In genomic region chr15:101075150-101075549, GRCm38 (mm10) we compare ENCODE assay signal across 13 mouse cellular contexts. TPM values are rescaled to one million over a fixed set of nuclear protein-coding genes. Genes with fewer than 3 reads are reported as not detected.
DNase-seq lines count a peak whose midpoint lies in the region; ATAC-seq lines count a peak whose summit lies in the region.
"Had no signal": no experiment of that assay in that cellular context is flagged by ENCODE, and none has a peak within 500 bp of the region (broad histone marks: within the 10 kb centered on the region; RNA-seq: fewer than 3 reads in every experiment).

No protein-coding gene starts in this region.

- H3K4me2 ChIP-seq in hindbrain, embryonic 11.5 days (replicated peaks; ENCODE audit: low read depth, low read length) = peak overlapping the region; percentile 83
- no peak overlapping the region for H3K4me2 ChIP-seq in hindbrain, embryonic 16.5 days (ENCODE audit: low read length)
- peak overlapping the region; percentile 81 for H3K4me2 ChIP-seq in kidney, embryonic 15.5 days
- H3K4me2 ChIP-seq in neural tube, embryonic 12.5 days (replicated peaks) = peak overlapping the region; percentile 82

- no peak for DNase-seq in hindbrain, embryonic 11.5 days (ENCODE audit: low spot score)
- DNase-seq in fat pad, adult 2 months (ENCODE audit: extremely low read depth, low read depth, low spot score) = peak; percentile 76
- no peak for DNase-seq in layer of hippocampus, adult 9-10 months (ENCODE audit: low spot score)
- DNase-seq in gastrocnemius, postnatal 4 days (ENCODE audit: low spot score in 2 of 2) = no peak
- no peak for DNase-seq in left cerebral cortex, postnatal 14 days (ENCODE audit: low spot score in 2 of 2)
- DNase-seq: heart, postnatal 4 days; lung, postnatal 10 days; thymus, adult 2 months had no signal

- intact Hi-C loops in left cerebral cortex, postnatal 14 days (cut with DNase I) = loop anchor here (5.0 kb wide), 1 partner anchor 122 kb away; no protein-coding TSS in a partner anchor

- H3K9ac ChIP-seq in hindbrain, embryonic 11.5 days (ENCODE audit: low read depth, low read length) = peak overlapping the region; percentile 90
- H3K9ac ChIP-seq in hindbrain, embryonic 16.5 days (ENCODE audit: low read depth, low read length) = no peak overlapping the region
- no peak overlapping the region for H3K9ac ChIP-seq in kidney, embryonic 15.5 days
- peak overlapping the region; percentile 98; the same call in 1 of the 2 replicates for H3K9ac ChIP-seq in neural tube, embryonic 12.5 days
- H3K9ac ChIP-seq: limb, embryonic 15.5 days had no signal

- no peak overlapping the region; the same call in 1 of the 2 replicates for H3K4me3 ChIP-seq in hindbrain, embryonic 11.5 days (ENCODE audit: low read depth, low read length)
- H3K4me3 ChIP-seq in hindbrain, embryonic 16.5 days (ENCODE audit: low read length) = no peak overlapping the region
- peak overlapping the region; percentile 88; the same call in 1 of the 2 replicates for H3K4me3 ChIP-seq in kidney, embryonic 15.5 days (replicated peaks)
- no peak overlapping the region for H3K4me3 ChIP-seq in neural tube, embryonic 12.5 days

- no peaks in the 10 kb centered on the region for H3K9me3 ChIP-seq in hindbrain, embryonic 11.5 days (ENCODE audit: control insufficient read depth, low read length)
- H3K9me3 ChIP-seq in hindbrain, embryonic 16.5 days (ENCODE audit: control insufficient read depth, low read length) = no peaks in the 10 kb centered on the region
- no peaks in the 10 kb centered on the region for H3K9me3 ChIP-seq in kidney, embryonic 15.5 days (replicated peaks)
- no peaks in the 10 kb centered on the region for H3K9me3 ChIP-seq in neural tube, embryonic 12.5 days
- H3K9me3 ChIP-seq: limb, embryonic 15.5 days had no signal

- ATAC-seq in hindbrain, embryonic 11.5 days (ENCODE audit: low FRiP score) = no peak
- ATAC-seq in hindbrain, embryonic 16.5 days = no peak
- ATAC-seq in kidney, embryonic 15.5 days (replicated peaks; ENCODE audit: low FRiP score) = no peak
- ATAC-seq in neural tube, embryonic 12.5 days (ENCODE audit: low FRiP score, low read depth) = no peak

- no peaks in the 10 kb centered on the region for H3K36me3 ChIP-seq in hindbrain, embryonic 11.5 days (ENCODE audit: control insufficient read depth, insufficient read depth, low read length)
- H3K36me3 ChIP-seq in hindbrain, embryonic 16.5 days (ENCODE audit: control insufficient read depth, insufficient read depth, low read length) = no peaks in the 10 kb centered on the region
- no peaks in the 10 kb centered on the region for H3K36me3 ChIP-seq in kidney, embryonic 15.5 days
- H3K36me3 ChIP-seq in neural tube, embryonic 12.5 days = no peaks in the 10 kb centered on the region
- H3K36me3 ChIP-seq: limb, embryonic 15.5 days had no signal

- H3K4me1 ChIP-seq in hindbrain, embryonic 11.5 days (replicated peaks; ENCODE audit: control insufficient read depth, insufficient read depth, low read length) = peaks cover 38% of the 10 kb centered on the region
- H3K4me1 ChIP-seq in hindbrain, embryonic 16.5 days (ENCODE audit: control insufficient read depth, insufficient read depth, low read depth, low read length) = peaks cover 31% of the 10 kb centered on the region
- H3K4me1 ChIP-seq in kidney, embryonic 15.5 days = peaks cover 86% of the 10 kb centered on the region
- H3K4me1 ChIP-seq in neural tube, embryonic 12.5 days = peaks cover 73% of the 10 kb centered on the region

- 0 out of 2 replicates have a peak overlapping the region, but pooled peaks have one; percentile 99 for H3K27ac ChIP-seq in hindbrain, embryonic 11.5 days (ENCODE audit: low read depth, low read length)
- H3K27ac ChIP-seq in hindbrain, embryonic 16.5 days (ENCODE audit: low read depth, low read length) = no peak overlapping the region
- H3K27ac ChIP-seq in kidney, embryonic 15.5 days = peak overlapping the region; percentile 98
- H3K27ac ChIP-seq in neural tube, embryonic 12.5 days = no peak overlapping the region
- H3K27ac ChIP-seq: limb, embryonic 15.5 days had no signal

- 64% methylated on average over 4 of the region's 4 CpGs for WGBS in hindbrain, embryonic 11.5 days
- WGBS in hindbrain, embryonic 16.5 days = 62% methylated on average over 4 of the region's 4 CpGs
- 73% methylated on average over 4 of the region's 4 CpGs for WGBS in kidney, embryonic 15.5 days
- 58% methylated on average over 4 of the region's 4 CpGs for WGBS in neural tube, embryonic 12.5 days

- H3K27me3 ChIP-seq in hindbrain, embryonic 11.5 days (ENCODE audit: control insufficient read depth, insufficient read depth, low read length) = no peaks in the 10 kb centered on the region
- H3K27me3 ChIP-seq in hindbrain, embryonic 16.5 days (replicated peaks; ENCODE audit: control insufficient read depth, insufficient read depth, low read length) = no peaks in the 10 kb centered on the region
- H3K27me3 ChIP-seq in kidney, embryonic 15.5 days = 0 out of 2 replicates have a peak, but pooled peaks cover 3% of the 10 kb centered on the region
- no peaks in the 10 kb centered on the region; the same call in 1 of the 2 replicates for H3K27me3 ChIP-seq in neural tube, embryonic 12.5 days (replicated peaks)
- H3K27me3 ChIP-seq: limb, embryonic 15.5 days had no signal

RNA-seq across cellular contexts. Expression of gene Fignl2, which starts 3.2 kb away (rescaled TPM):
- polyA plus RNA-seq in hindbrain, embryonic 11.5 days (2014; fragmentation: Nextera tagmentation; extraction: Ambion mirVana) = 1.2 and 2.1 TPM in 2 replicates
- 0.06 and 0.09 TPM in 2 replicates for polyA plus RNA-seq in hindbrain, embryonic 16.5 days (2015; fragmentation: Nextera tagmentation; extraction: Ambion mirVana)
- polyA plus RNA-seq in kidney, embryonic 15.5 days (2015; fragmentation: Nextera tagmentation; extraction: Ambion mirVana) = 0.22 and 0.44 TPM in 2 replicates
- polyA plus RNA-seq in neural tube, embryonic 12.5 days (2016; fragmentation: Nextera tagmentation; extraction: Ambion mirVana) = 0.55 and 0.84 TPM in 2 replicates
- 1 to 10 TPM; 3.2 to 4.1 TPM for total RNA-seq in gastrocnemius, postnatal 4 days (2021)
- total RNA-seq in left cerebral cortex, postnatal 14 days (2021) = 1 to 10 TPM in 1 of 2 experiments, under 1 TPM in 1; 0.99 to 1.5 TPM

RNA-seq across cellular contexts. Expression of gene Gm47841, which starts 28.0 kb away (rescaled TPM):
- polyA plus RNA-seq in hindbrain, embryonic 11.5 days (2014; fragmentation: Nextera tagmentation; extraction: Ambion mirVana) = not detected in 2 replicates
- not detected in 2 replicates for polyA plus RNA-seq in hindbrain, embryonic 16.5 days (2015; fragmentation: Nextera tagmentation; extraction: Ambion mirVana)
- polyA plus RNA-seq in kidney, embryonic 15.5 days (2015; fragmentation: Nextera tagmentation; extraction: Ambion mirVana) = not detected in 2 replicates
- not detected in 2 replicates for polyA plus RNA-seq in neural tube, embryonic 12.5 days (2016; fragmentation: Nextera tagmentation; extraction: Ambion mirVana)
- under 1 TPM; 0.27 to 0.34 TPM for total RNA-seq in gastrocnemius, postnatal 4 days (2021)
- not detected for total RNA-seq in left cerebral cortex, postnatal 14 days (2021)
- total RNA-seq: layer of hippocampus, postnatal 10 days had no signal
- polyA plus RNA-seq: limb, embryonic 15.5 days; thymus, adult 2 months had no signal

RNA-seq across cellular contexts. Expression of gene Ankrd33, which starts 40.4 kb away (rescaled TPM):
- not detected in 2 replicates for polyA plus RNA-seq in hindbrain, embryonic 11.5 days (2014; fragmentation: Nextera tagmentation; extraction: Ambion mirVana)
- polyA plus RNA-seq in hindbrain, embryonic 16.5 days (2015; fragmentation: Nextera tagmentation; extraction: Ambion mirVana) = not detected in 2 replicates
- not detected in 2 replicates for polyA plus RNA-seq in kidney, embryonic 15.5 days (2015; fragmentation: Nextera tagmentation; extraction: Ambion mirVana)
- not detected in 2 replicates for polyA plus RNA-seq in neural tube, embryonic 12.5 days (2016; fragmentation: Nextera tagmentation; extraction: Ambion mirVana)
- total RNA-seq in gastrocnemius, postnatal 4 days (2021) = not detected
- under 1 TPM in 1 of 2 experiments, not detected in 1; 0.21 TPM for total RNA-seq in left cerebral cortex, postnatal 14 days (2021)
- total RNA-seq: heart, postnatal 4 days; layer of hippocampus, postnatal 10 days had no signal
- polyA plus RNA-seq: limb, embryonic 15.5 days; thymus, adult 2 months had no signal

RNA-seq across cellular contexts. Expression of gene Acvrl1, which starts 53.2 kb away (rescaled TPM):
- polyA plus RNA-seq in hindbrain, embryonic 11.5 days (2014; fragmentation: Nextera tagmentation; extraction: Ambion mirVana) = 4.8 and 5.5 TPM in 2 replicates
- polyA plus RNA-seq in hindbrain, embryonic 16.5 days (2015; fragmentation: Nextera tagmentation; extraction: Ambion mirVana) = 10.2 and 12.7 TPM in 2 replicates
- 17.2 and 18.4 TPM in 2 replicates for polyA plus RNA-seq in kidney, embryonic 15.5 days (2015; fragmentation: Nextera tagmentation; extraction: Ambion mirVana)
- polyA plus RNA-seq in neural tube, embryonic 12.5 days (2016; fragmentation: Nextera tagmentation; extraction: Ambion mirVana) = 8.3 and 10.2 TPM in 2 replicates
- total RNA-seq in gastrocnemius, postnatal 4 days (2021) = 10 to 100 TPM; 24.6 to 28.1 TPM
- total RNA-seq in left cerebral cortex, postnatal 14 days (2021) = 10 to 100 TPM; 12.9 to 17.1 TPM

Comparison
In these comparisons a context has a peak if more than half of its experiments do, and no peak if none do; other contexts are left out.
1. H3K27ac ChIP-seq: peak in hindbrain, embryonic 11.5 days (single experiment) and kidney, embryonic 15.5 days (single experiment); none in hindbrain, embryonic 16.5 days (single experiment) and neural tube, embryonic 12.5 days (single experiment).
2. H3K9ac ChIP-seq: peak in hindbrain, embryonic 11.5 days (single experiment) and neural tube, embryonic 12.5 days (single experiment); none in hindbrain, embryonic 16.5 days (single experiment) and kidney, embryonic 15.5 days (single experiment).